Mouse (Mus musculus): Measurements from ENCODE around the gene Nt5m.

- TF ChIP-seq POLR2A (IDR thresholded peaks at IDR 0.05; ENCODE audit: borderline replicate concordance, insufficient read depth, low read length), result no peak
- TF ChIP-seq CTCF (IDR thresholded peaks at IDR 0.05; ENCODE audit: borderline replicate concordance, insufficient read depth, low read depth, low read length), result no peak
Observed at GRCm38 (mm10) chr11:59800412-59800811, 38.8 kb upstream of the Nt5m start.
